Mouse (Mus musculus): ENCODE measurements around the gene Dusp8. TPM values are rescaled to one million over a fixed set of nuclear protein-coding genes. Genes with fewer than 3 reads are reported as not detected.
A peak's percentile ranks its signal among the peaks of the same experiment; 100 is the strongest.
"Not testable (repeated sequence)": the region's sequence is repeated elsewhere in the genome, so short reads cannot be mapped to it uniquely, and the experiment has no call there.

Gene Dusp8
- 5.5 and 6.0 TPM in 2 replicates for polyA plus RNA-seq (2015; fragmentation: Nextera tagmentation; extraction: Ambion mirVana)

- DNase-seq (ENCODE audit: low spot score) (peak; percentile 96), ATAC-seq (peak; percentile 95)
- peaks cover 36% of the 10 kb centered on the region for H3K27me3 ChIP-seq (replicated peaks; ENCODE audit: insufficient read depth, low read length)
- peak within 1 kb of the TSS; percentile 91 for H3K9ac ChIP-seq (replicated peaks; ENCODE audit: low read depth)
- TF ChIP-seq CTCF (IDR thresholded peaks at IDR 0.05) (peak; percentile 64), EP300 (IDR thresholded peaks at IDR 0.05) (no peak)
- no peaks in the 10 kb centered on the region for H3K4me1 ChIP-seq (ENCODE audit: insufficient read depth, low read depth, low read length)
- H3K4me2 ChIP-seq (replicated peaks; ENCODE audit: low read depth, low read length): peak within 1 kb of the TSS; percentile 93
- H3K27ac ChIP-seq (ENCODE audit: low read length): peak within 1 kb of the TSS; percentile 51; the same call in 1 of the 2 replicates
- no peaks in the 10 kb centered on the region for H3K36me3 ChIP-seq (ENCODE audit: insufficient read depth, low read length)
- under 1% methylated on average over 49 of the region's 63 CpGs for WGBS
- no peaks in the 10 kb centered on the region for H3K9me3 ChIP-seq (ENCODE audit: low read length)
- peak within 1 kb of the TSS; percentile 74 for H3K4me3 ChIP-seq (ENCODE audit: low read depth, low read length)
Measured at GRCm38 (mm10) chr7:142095183-142095931, at the start of gene Dusp8. TSS of gene Dusp8 (minus strand) at chr7:142095843.

GRCm38 (mm10) chr7:142144507-142144906, 48.9 kb upstream of the Dusp8 start, which contains the start of gene Gm45337:
TSS of gene Gm45337 (minus strand) at chr7:142144607.
- Histone ChIP-seq H3K27ac (ENCODE audit: low read length) (no peak within 1 kb of the TSS), H3K9me3 (ENCODE audit: low read length) (no peaks in the 10 kb centered on the region), H3K9ac (replicated peaks; ENCODE audit: low read depth) (no peak within 1 kb of the TSS), H3K4me1 (ENCODE audit: insufficient read depth, low read depth, low read length) (no peaks in the 10 kb centered on the region), H3K4me3 (ENCODE audit: low read depth, low read length) (no peak within 1 kb of the TSS), H3K36me3 (ENCODE audit: insufficient read depth, low read length) (no peaks in the 10 kb centered on the region), H3K4me2 (replicated peaks; ENCODE audit: low read depth, low read length) (no peak within 1 kb of the TSS), H3K27me3 (replicated peaks; ENCODE audit: insufficient read depth, low read length) (no peaks in the 10 kb centered on the region)
- TF ChIP-seq CTCF (IDR thresholded peaks at IDR 0.05): no peak
- TF ChIP-seq EP300 (IDR thresholded peaks at IDR 0.05): no peak
- ATAC-seq (no peak), DNase-seq (ENCODE audit: low spot score) (no peak)
- 60% methylated on average over 1 of the region's 1 CpGs for WGBS

- H3K9me3 ChIP-seq (ENCODE audit: low read length); H3K36me3 ChIP-seq (ENCODE audit: insufficient read depth, low read length); H3K27ac ChIP-seq (ENCODE audit: low read length); H3K9ac ChIP-seq (replicated peaks; ENCODE audit: low read depth); H3K4me3 ChIP-seq (ENCODE audit: low read depth, low read length); H3K4me1 ChIP-seq (ENCODE audit: insufficient read depth, low read depth, low read length); H3K27me3 ChIP-seq (replicated peaks; ENCODE audit: insufficient read depth, low read length); ATAC-seq; H3K4me2 ChIP-seq (replicated peaks; ENCODE audit: low read depth, low read length); DNase-seq (ENCODE audit: low spot score): not testable (repeated sequence)
- WGBS: 4% methylated on average over 1 of the region's 1 CpGs
Measured at GRCm38 (mm10) chr7:142143506-142144010, 47.9 kb upstream of the Dusp8 start.

- H3K4me2 ChIP-seq (replicated peaks; ENCODE audit: low read depth, low read length): no peak overlapping the region
- H3K27me3 ChIP-seq (replicated peaks; ENCODE audit: insufficient read depth, low read length): no peaks in the 10 kb centered on the region
- no peak overlapping the region for H3K4me3 ChIP-seq (ENCODE audit: low read depth, low read length)
- TF ChIP-seq EP300 (IDR thresholded peaks at IDR 0.05) (no peak), CTCF (IDR thresholded peaks at IDR 0.05) (no peak)
- H3K9ac ChIP-seq (replicated peaks; ENCODE audit: low read depth): no peak overlapping the region
- WGBS: 33% methylated on average over 1 of the region's 1 CpGs
- H3K4me1 ChIP-seq (ENCODE audit: insufficient read depth, low read depth, low read length): no peaks in the 10 kb centered on the region
- DNase-seq (ENCODE audit: low spot score) (no peak), ATAC-seq (no peak)
- no peak overlapping the region for H3K27ac ChIP-seq (ENCODE audit: low read length)
- no peaks in the 10 kb centered on the region for H3K9me3 ChIP-seq (ENCODE audit: low read length)
- H3K36me3 ChIP-seq (ENCODE audit: insufficient read depth, low read length): no peaks in the 10 kb centered on the region
Measured at GRCm38 (mm10) chr7:142140696-142141095, 45.1 kb upstream of the Dusp8 start.

GRCm38 (mm10) chr7:142135934-142136333, 40.3 kb upstream of the Dusp8 start, which contains the start of gene Gm39115:
TSS of gene Gm39115 (minus strand) at chr7:142136034.
- WGBS: 27% methylated on average over 2 of the region's 2 CpGs
- not testable (repeated sequence) for H3K4me2 ChIP-seq (replicated peaks; ENCODE audit: low read depth, low read length); H3K27me3 ChIP-seq (replicated peaks; ENCODE audit: insufficient read depth, low read length); H3K9ac ChIP-seq (replicated peaks; ENCODE audit: low read depth); H3K4me1 ChIP-seq (ENCODE audit: insufficient read depth, low read depth, low read length); H3K27ac ChIP-seq (ENCODE audit: low read length); ATAC-seq; H3K4me3 ChIP-seq (ENCODE audit: low read depth, low read length); H3K9me3 ChIP-seq (ENCODE audit: low read length); DNase-seq (ENCODE audit: low spot score); H3K36me3 ChIP-seq (ENCODE audit: insufficient read depth, low read length)

GRCm38 (mm10) chr7:142134206-142134995, 38.8 kb upstream of the Dusp8 start:
- H3K9ac ChIP-seq (replicated peaks; ENCODE audit: low read depth): no peak overlapping the region
- ATAC-seq: no peak
- no peaks in the 10 kb centered on the region for H3K9me3 ChIP-seq (ENCODE audit: low read length)
- H3K27me3 ChIP-seq (replicated peaks; ENCODE audit: insufficient read depth, low read length): no peaks in the 10 kb centered on the region
- H3K36me3 ChIP-seq (ENCODE audit: insufficient read depth, low read length): no peaks in the 10 kb centered on the region
- TF ChIP-seq EP300 (IDR thresholded peaks at IDR 0.05) (no peak), CTCF (IDR thresholded peaks at IDR 0.05) (peak; percentile 39)
- WGBS: 38% methylated on average over 4 of the region's 4 CpGs
- H3K4me1 ChIP-seq (ENCODE audit: insufficient read depth, low read depth, low read length): no peaks in the 10 kb centered on the region
- DNase-seq (ENCODE audit: low spot score): no peak
- no peak overlapping the region for H3K4me2 ChIP-seq (replicated peaks; ENCODE audit: low read depth, low read length)
- no peak overlapping the region for H3K4me3 ChIP-seq (ENCODE audit: low read depth, low read length)
- no peak overlapping the region for H3K27ac ChIP-seq (ENCODE audit: low read length)

All from lung, postnatal 0 days (tissue).